Mouse (Mus musculus): ENCODE data around the gene Traf1. TPM values are rescaled to one million over a fixed set of nuclear protein-coding genes. Genes with fewer than 3 reads are reported as not detected.
A peak's percentile ranks its signal among the peaks of the same experiment; 100 is the strongest.

The Traf1 gene
- total RNA-seq (2021): 1 to 10 TPM in 1 of 2 experiments, under 1 TPM in 1; 0.41 to 1.7 TPM

GRCm38 (mm10) chr2:34961481-34962036 is at the start of gene Traf1:
Traf1 (minus strand) TSS chr2:34961772.
- DNase-seq: peak; percentile 60

GRCm38 (mm10) chr2:34998956-34999355 is 37.4 kb upstream of the Traf1 start:
- DNase-seq: no peak

- DNase-seq: no peak
These were observed 34.9 kb upstream of the Traf1 start for GRCm38 (mm10) chr2:34996506-34996905.

- DNase-seq: no peak
These were observed 32.3 kb upstream of the Traf1 start for GRCm38 (mm10) chr2:34993696-34994356.

- DNase-seq: no peak
These were observed 31.4 kb upstream of the Traf1 start for GRCm38 (mm10) chr2:34992729-34993695.

GRCm38 (mm10) chr2:34991966-34992365 is 30.4 kb upstream of the Traf1 start:
- DNase-seq: no peak

- no peak for DNase-seq
These were observed 28.2 kb upstream of the Traf1 start for GRCm38 (mm10) chr2:34989749-34990148.

- DNase-seq: no peak
These were observed 26.0 kb upstream of the Traf1 start for GRCm38 (mm10) chr2:34987595-34987994.

- DNase-seq: no peak
These were observed 23.3 kb upstream of the Traf1 start for GRCm38 (mm10) chr2:34984885-34985284.

- peak; percentile 27 for DNase-seq
These were observed 21.5 kb upstream of the Traf1 start for GRCm38 (mm10) chr2:34982906-34983698.

GRCm38 (mm10) chr2:34982096-34982724 is 20.6 kb upstream of the Traf1 start:
- no peak for DNase-seq

- no peak for DNase-seq
These were observed 18.0 kb upstream of the Traf1 start for GRCm38 (mm10) chr2:34979459-34980011.

GRCm38 (mm10) chr2:34978226-34978625 is 16.7 kb upstream of the Traf1 start:
- no peak for DNase-seq

- no peak for DNase-seq
These were observed 15.5 kb upstream of the Traf1 start for GRCm38 (mm10) chr2:34976945-34977658.

- no peak for DNase-seq
These were observed 14.9 kb upstream of the Traf1 start for GRCm38 (mm10) chr2:34976447-34976846.

GRCm38 (mm10) chr2:34973087-34973486 is 11.5 kb upstream of the Traf1 start:
- DNase-seq: no peak

- DNase-seq: no peak
These were observed 9.7 kb upstream of the Traf1 start for GRCm38 (mm10) chr2:34971080-34971888.

- peak; percentile 92 for DNase-seq
These were observed 8.6 kb upstream of the Traf1 start for GRCm38 (mm10) chr2:34970092-34970750.

GRCm38 (mm10) chr2:34969166-34969565 is 7.6 kb upstream of the Traf1 start:
- DNase-seq: no peak
